Mouse (Mus musculus) hindbrain, embryonic 10.5 days (tissue): ENCODE results near the gene St8sia1. TPM values are rescaled to one million over a fixed set of nuclear protein-coding genes. Genes with fewer than 3 reads are reported as not detected.

ENCODE experiments used
- DNase-seq: peaks from one replicate; pipeline ENCODE4 v3.0.0-alpha.2; 2017; ENCODE audit warnings: low spot score
- H3K27ac ChIP-seq: fragments of 300-500 bp; sonication (generic); 2 replicates; pipeline ENCODE4 v1.5.1; 2016; ENCODE audit warnings: mild to moderate bottlenecking, moderate library complexity
- H3K27me3 ChIP-seq: fragments of 300-500 bp; sonication (generic); 2 replicates; pipeline ENCODE4 v1.6.1; 2016; ENCODE audit warnings: mild to moderate bottlenecking; ENCODE audit not compliant: poor library complexity, insufficient read depth, severe bottlenecking
- H3K36me3 ChIP-seq: fragments of 300-500 bp; sonication (generic); 2 replicates; pipeline ENCODE4 v1.6.1; 2016; ENCODE audit warnings: mild to moderate bottlenecking, moderate library complexity
- H3K4me1 ChIP-seq: fragments of 300-500 bp; sonication (generic); replicated peaks from 2 replicates; pipeline ENCODE4 v1.6.1; 2016; ENCODE audit warnings: mild to moderate bottlenecking
- H3K4me3 ChIP-seq: fragments of 300-500 bp; sonication (generic); 2 replicates; pipeline ENCODE4 v1.5.1; 2016; ENCODE audit warnings: mild to moderate bottlenecking, moderate library complexity
- H3K9me3 ChIP-seq: fragments of 300-500 bp; sonication (generic); 2 replicates; pipeline ENCODE4 v1.6.1; 2016; ENCODE audit warnings: mild to moderate bottlenecking, moderate library complexity
- WGBS: fragments of 180-500 bp; shearing (Covaris S2); methylation state at CpG from one replicate; pipeline ENCODE4 v1.1.7; 2016; 5-methylcytosine and 5-hydroxymethylcytosine counted together
- polyA plus RNA-seq: library from polyadenylated mRNA; unstranded; fragments of >200 nt; fragmentation: Nextera tagmentation; extraction: Ambion mirVana; gene quantifications from 2 replicates; pipeline ENCODE4 v1.2.1, GENCODE M21; 2016

The St8sia1 gene
- polyA plus RNA-seq, 1 experiment from 2014 or later: 5.4 TPM

GRCm38 (mm10) chr6:142909771-142910105, 54.5 kb downstream of the St8sia1 start:
- DNase-seq: no peak
- peaks cover 7% of the 10 kb centered on the region for H3K4me1 ChIP-seq
- H3K4me3 ChIP-seq: no peak overlapping the region
- H3K27me3 ChIP-seq: no peaks in the 10 kb centered on the region
- H3K9me3 ChIP-seq: no peaks in the 10 kb centered on the region
- H3K36me3 ChIP-seq: peaks cover 21% of the 10 kb centered on the region
- no peak overlapping the region for H3K27ac ChIP-seq
- 85% methylated on average over 3 of the region's 3 CpGs for WGBS

GRCm38 (mm10) chr6:142908911-142909770, 55.1 kb downstream of the St8sia1 start:
- Histone ChIP-seq H3K4me1 (peaks cover 1% of the 10 kb centered on the region; the same call in 1 of the 2 replicates), H3K27ac (no peak overlapping the region), H3K9me3 (no peaks in the 10 kb centered on the region), H3K4me3 (no peak overlapping the region), H3K27me3 (no peaks in the 10 kb centered on the region), H3K36me3 (peaks cover 21% of the 10 kb centered on the region)
- WGBS: 84% methylated on average over 5 of the region's 5 CpGs
- DNase-seq: no peak

GRCm38 (mm10) chr6:142908412-142908811, 55.8 kb downstream of the St8sia1 start:
- Histone ChIP-seq H3K4me1 (no peaks in the 10 kb centered on the region), H3K27me3 (no peaks in the 10 kb centered on the region), H3K4me3 (no peak overlapping the region), H3K9me3 (no peaks in the 10 kb centered on the region), H3K27ac (no peak overlapping the region), H3K36me3 (peaks cover 21% of the 10 kb centered on the region)
- WGBS: 89% methylated on average over 3 of the region's 3 CpGs
- no peak for DNase-seq

- Histone ChIP-seq H3K4me1 (no peaks in the 10 kb centered on the region), H3K36me3 (no peaks in the 10 kb centered on the region), H3K27ac (no peak overlapping the region), H3K9me3 (no peaks in the 10 kb centered on the region), H3K27me3 (no peaks in the 10 kb centered on the region), H3K4me3 (no peak overlapping the region)
- 87% methylated on average over 3 of the region's 3 CpGs for WGBS
- no peak for DNase-seq
These were observed 68.9 kb downstream of the St8sia1 start for GRCm38 (mm10) chr6:142895371-142895770.

GRCm38 (mm10) chr6:142893716-142894115, 70.5 kb downstream of the St8sia1 start:
- H3K9me3 ChIP-seq: no peaks in the 10 kb centered on the region
- WGBS: 82% methylated on average over 4 of the region's 4 CpGs
- no peaks in the 10 kb centered on the region for H3K27me3 ChIP-seq
- H3K4me1 ChIP-seq: no peaks in the 10 kb centered on the region
- DNase-seq: no peak
- H3K36me3 ChIP-seq: no peaks in the 10 kb centered on the region
- no peak overlapping the region for H3K4me3 ChIP-seq
- no peak overlapping the region for H3K27ac ChIP-seq

GRCm38 (mm10) chr6:142890321-142890720, 73.9 kb downstream of the St8sia1 start:
- H3K4me3 ChIP-seq: no peak overlapping the region
- no peaks in the 10 kb centered on the region for H3K9me3 ChIP-seq
- H3K4me1 ChIP-seq: no peaks in the 10 kb centered on the region
- WGBS: 90% methylated on average over 6 of the region's 6 CpGs
- no peak for DNase-seq
- H3K27me3 ChIP-seq: no peaks in the 10 kb centered on the region
- no peaks in the 10 kb centered on the region for H3K36me3 ChIP-seq
- H3K27ac ChIP-seq: no peak overlapping the region

- H3K4me3 ChIP-seq: no peak overlapping the region
- no peaks in the 10 kb centered on the region for H3K4me1 ChIP-seq
- H3K27me3 ChIP-seq: no peaks in the 10 kb centered on the region
- no peak overlapping the region for H3K27ac ChIP-seq
- no peak for DNase-seq
- H3K36me3 ChIP-seq: no peaks in the 10 kb centered on the region
- H3K9me3 ChIP-seq: no peaks in the 10 kb centered on the region
- 93% methylated on average over 9 of the region's 9 CpGs for WGBS
These were observed 75.1 kb downstream of the St8sia1 start for GRCm38 (mm10) chr6:142888970-142889740.

- 79% methylated on average over 6 of the region's 6 CpGs for WGBS
- no peak for DNase-seq
- no peak overlapping the region for H3K27ac ChIP-seq
- H3K27me3 ChIP-seq: no peaks in the 10 kb centered on the region
- H3K4me1 ChIP-seq: no peaks in the 10 kb centered on the region
- H3K4me3 ChIP-seq: no peak overlapping the region
- H3K36me3 ChIP-seq: no peaks in the 10 kb centered on the region
- no peaks in the 10 kb centered on the region for H3K9me3 ChIP-seq
These were observed 75.9 kb downstream of the St8sia1 start for GRCm38 (mm10) chr6:142888346-142888745.

GRCm38 (mm10) chr6:142887375-142887774, 76.9 kb downstream of the St8sia1 start:
- H3K36me3 ChIP-seq: no peaks in the 10 kb centered on the region
- DNase-seq: no peak
- 81% methylated on average over 1 of the region's 1 CpGs for WGBS
- no peaks in the 10 kb centered on the region for H3K27me3 ChIP-seq
- no peak overlapping the region for H3K27ac ChIP-seq
- H3K4me3 ChIP-seq: no peak overlapping the region
- no peaks in the 10 kb centered on the region for H3K9me3 ChIP-seq
- H3K4me1 ChIP-seq: no peaks in the 10 kb centered on the region

GRCm38 (mm10) chr6:142885364-142886154, 78.7 kb downstream of the St8sia1 start:
- Histone ChIP-seq H3K36me3 (no peaks in the 10 kb centered on the region), H3K9me3 (no peaks in the 10 kb centered on the region), H3K4me3 (no peak overlapping the region), H3K27me3 (no peaks in the 10 kb centered on the region), H3K4me1 (no peaks in the 10 kb centered on the region), H3K27ac (no peak overlapping the region)
- 86% methylated on average over 11 of the region's 11 CpGs for WGBS
- DNase-seq: no peak

- DNase-seq: no peak
- no peaks in the 10 kb centered on the region for H3K27me3 ChIP-seq
- H3K4me3 ChIP-seq: no peak overlapping the region
- H3K36me3 ChIP-seq: no peaks in the 10 kb centered on the region
- H3K9me3 ChIP-seq: no peaks in the 10 kb centered on the region
- H3K27ac ChIP-seq: no peak overlapping the region
- 57% methylated on average over 9 of the region's 9 CpGs for WGBS
- H3K4me1 ChIP-seq: peaks cover 10% of the 10 kb centered on the region
These were observed 80.1 kb downstream of the St8sia1 start for GRCm38 (mm10) chr6:142884128-142884527.

GRCm38 (mm10) chr6:142880849-142881470, 83.3 kb downstream of the St8sia1 start:
- 95% methylated on average over 8 of the region's 8 CpGs for WGBS
- no peaks in the 10 kb centered on the region for H3K36me3 ChIP-seq
- H3K27me3 ChIP-seq: no peaks in the 10 kb centered on the region
- no peak overlapping the region for H3K27ac ChIP-seq
- H3K4me3 ChIP-seq: no peak overlapping the region
- H3K9me3 ChIP-seq: no peaks in the 10 kb centered on the region
- DNase-seq: no peak
- peaks cover 42% of the 10 kb centered on the region for H3K4me1 ChIP-seq
